Mouse (Mus musculus) layer of hippocampus, postnatal 36 days (tissue): ENCODE results near the gene Cxcl15. TPM values are rescaled to one million over a fixed set of nuclear protein-coding genes. Genes with fewer than 3 reads are reported as not detected.
"Not testable (repeated sequence)": the region's sequence is repeated elsewhere in the genome, so short reads cannot be mapped to it uniquely, and the experiment has no call there.

Source experiments
- DNase-seq, 2 experiments: peaks; one replicate each; pipeline ENCODE4 v3.0.0; 2022
- microRNA-seq, 2 experiments: library from miRNA; unstranded; fragments of <30 nt; microRNA quantifications; one replicate each; pipeline ENCODE4 v1.2.0; 2021
- total RNA-seq, 2 experiments: library from RNA; stranded (reverse); gene quantifications; 2 replicates each; pipeline ENCODE4 v1.2.3; 2021

Gene Cxcl15
- total RNA-seq, 2 experiments from 2014 or later: not detected

DNA sequence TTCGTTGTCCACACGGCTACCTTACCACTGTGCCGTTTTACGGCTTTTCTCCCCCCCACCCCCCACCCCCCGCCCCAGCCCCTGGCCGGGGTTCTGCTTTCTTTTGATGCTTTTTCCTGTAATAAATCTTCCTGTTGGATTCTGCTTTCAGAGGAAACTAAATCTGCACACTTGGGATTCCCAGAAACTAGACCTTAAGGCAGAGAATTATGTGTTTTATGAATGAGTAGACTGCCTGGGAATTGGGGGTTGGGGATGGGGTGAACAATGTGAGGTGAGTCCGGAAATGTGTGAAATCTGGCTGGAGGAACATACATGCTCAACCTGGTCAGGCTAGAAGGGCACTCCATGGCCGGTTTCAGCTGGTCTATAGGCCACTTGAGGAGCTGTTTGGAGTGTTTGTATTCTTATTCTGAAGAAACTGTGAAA lies 4.2 kb upstream of the Cxcl15 start:
- no peak for DNase-seq

DNA sequence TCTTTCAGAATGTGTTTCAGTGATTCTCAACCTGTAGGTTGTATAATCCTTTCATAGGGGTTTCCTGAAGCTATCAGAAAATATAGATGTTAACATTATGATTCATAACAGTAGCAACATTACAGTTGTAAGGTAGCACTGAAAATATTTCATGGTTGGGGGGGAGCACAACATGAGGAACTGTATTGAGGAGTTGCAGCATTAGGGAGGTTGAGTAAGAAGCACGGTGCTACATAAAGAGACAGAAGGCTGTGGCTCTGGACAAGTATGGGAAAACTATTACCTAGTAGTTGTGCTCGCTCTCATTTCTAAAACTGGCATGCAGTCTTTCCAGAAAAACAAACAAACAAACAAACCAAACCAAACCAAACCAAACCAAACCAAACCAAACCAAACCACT lies 1.1 kb downstream of the Cxcl15 start:
- not testable (repeated sequence) for DNase-seq

DNA sequence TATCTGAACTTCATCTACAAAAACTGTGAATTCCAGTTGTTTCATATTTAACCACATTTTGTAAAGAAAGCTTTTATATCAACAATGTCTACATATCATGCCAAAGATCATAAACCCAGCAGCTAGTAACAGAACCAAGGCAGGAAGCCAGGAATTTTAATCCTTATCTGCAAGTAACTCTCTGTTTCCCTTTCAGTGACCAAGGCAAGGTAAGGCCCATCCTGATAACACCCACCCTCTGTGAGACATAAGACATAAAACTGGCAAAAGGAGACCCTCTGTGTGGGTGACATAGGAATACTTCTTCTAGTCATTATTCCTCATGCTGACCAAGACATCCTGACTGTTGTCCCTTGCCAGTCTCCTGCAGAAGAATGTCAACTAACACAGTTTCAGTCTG lies 10.2 kb downstream of the Cxcl15 start:
- DNase-seq: no peak

DNA sequence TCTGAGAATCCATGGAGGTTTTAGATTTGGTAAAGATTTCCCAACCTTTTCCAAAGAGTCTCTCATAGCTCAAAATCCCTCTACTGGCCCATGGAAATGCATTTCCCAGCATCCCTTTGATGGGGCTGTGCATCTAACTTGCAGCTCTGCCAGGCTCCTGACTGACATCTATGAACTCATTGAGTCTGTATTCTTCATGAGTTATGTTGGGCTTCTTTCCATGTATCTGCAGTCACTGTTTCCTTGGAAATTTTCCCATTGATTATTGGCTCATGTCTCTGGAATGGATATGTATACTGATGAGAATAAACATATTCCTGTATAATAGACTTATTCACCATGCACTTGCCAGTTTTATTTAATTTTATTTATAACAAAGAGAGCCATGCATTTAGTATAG lies 11.7 kb downstream of the Cxcl15 start:
- no peak for DNase-seq

DNA sequence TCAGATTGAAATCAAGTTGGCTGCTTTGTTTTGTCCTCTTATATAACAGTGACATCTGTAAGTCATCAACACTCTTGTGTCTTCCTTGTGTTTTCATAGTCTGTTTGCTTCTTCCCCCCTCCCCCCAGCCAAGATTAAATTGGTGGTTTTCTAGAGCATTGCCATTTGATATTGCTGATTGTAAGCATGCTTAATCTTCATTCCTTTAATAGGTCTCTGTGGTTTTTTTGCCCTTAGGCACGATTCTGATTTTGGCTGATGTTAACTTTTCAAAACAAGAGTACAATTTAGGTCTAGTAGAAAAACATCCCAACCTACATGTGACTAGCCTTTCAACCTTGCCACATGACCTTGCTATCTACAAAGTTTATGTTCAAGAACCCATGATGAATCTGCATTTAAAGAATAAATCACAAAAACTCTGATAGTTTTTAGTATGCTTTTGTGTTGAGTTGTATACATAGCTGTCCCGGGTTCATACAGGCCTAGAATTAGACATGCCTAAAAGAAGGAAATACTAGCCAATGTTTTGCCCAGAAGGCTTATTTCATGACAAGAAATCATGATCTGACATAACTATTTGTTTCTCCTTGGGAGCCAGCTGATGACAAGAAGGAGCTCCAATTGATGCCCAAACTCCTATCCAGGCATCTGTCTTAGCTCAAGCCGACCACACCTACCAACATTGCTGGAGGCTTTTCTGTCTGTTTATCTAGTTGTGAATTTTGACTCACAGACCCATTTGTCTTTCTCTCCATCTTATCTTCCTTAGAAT lies 13.0 kb downstream of the Cxcl15 start:
- no peak for DNase-seq

DNA sequence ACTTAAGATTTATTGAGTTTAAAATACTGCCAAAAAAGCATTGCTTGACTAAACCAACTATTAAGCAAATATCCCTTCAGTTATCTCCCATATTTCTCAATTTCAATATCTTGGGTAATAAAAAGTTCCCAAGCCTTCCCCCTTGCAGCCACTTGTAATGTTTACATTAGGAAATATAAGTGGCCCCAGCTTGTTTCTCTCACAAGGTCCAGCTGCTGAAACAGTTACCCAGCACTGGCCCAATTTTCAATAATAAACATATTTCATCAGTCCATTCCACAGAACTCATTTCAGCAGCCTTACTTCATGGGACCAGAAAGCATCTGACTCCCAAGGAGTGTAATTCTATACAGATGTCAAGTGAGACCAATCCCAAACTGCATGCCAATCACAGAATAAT lies 25.4 kb downstream of the Cxcl15 start:
- no peak for DNase-seq

GRCm38 (mm10) chr5:90832145-90832767 lies 37.9 kb downstream of the Cxcl15 start:
- DNase-seq: no peak

GRCm38 (mm10) chr5:90832768-90833388 lies 38.5 kb downstream of the Cxcl15 start:
- DNase-seq: no peak

DNA sequence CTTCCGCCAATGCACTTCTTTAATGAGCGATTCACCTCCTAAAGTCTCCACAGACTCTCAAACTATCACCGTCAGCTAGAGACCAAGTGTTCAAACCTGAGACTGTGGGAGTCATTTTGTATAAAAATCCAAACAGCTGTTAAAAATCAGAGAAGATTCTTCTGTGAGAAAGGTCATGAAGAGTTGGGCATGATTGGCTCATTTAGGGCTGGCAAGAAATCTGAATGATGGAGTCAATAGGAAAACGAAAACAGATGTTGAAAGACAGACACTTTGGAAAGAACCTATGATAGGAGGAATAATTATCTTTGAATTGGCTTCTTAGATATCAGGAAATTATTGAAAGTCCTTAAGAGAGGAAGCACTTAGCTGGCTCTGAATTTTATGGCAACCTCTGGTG lies 40.1 kb downstream of the Cxcl15 start:
- DNase-seq: no peak

DNA sequence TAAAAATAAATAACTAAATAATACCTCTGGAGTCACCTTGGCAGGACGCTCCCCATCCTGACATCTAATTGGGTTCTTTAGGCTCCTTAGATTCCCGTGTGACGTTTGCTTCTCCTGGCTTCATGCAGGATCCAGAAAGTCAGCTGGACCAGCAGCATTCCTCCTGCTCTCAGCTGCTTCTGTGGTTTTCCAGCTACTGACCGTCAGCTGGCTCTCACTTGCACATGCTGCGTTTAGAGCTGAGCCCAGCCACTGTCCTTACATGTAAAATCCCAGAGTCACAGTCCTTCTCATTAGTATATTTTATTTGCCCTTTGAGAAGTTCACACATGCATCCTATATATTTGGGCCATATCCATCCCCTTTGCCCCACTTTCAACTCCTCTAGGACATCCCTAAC lies 44.2 kb downstream of the Cxcl15 start:
- no peak for DNase-seq

DNA sequence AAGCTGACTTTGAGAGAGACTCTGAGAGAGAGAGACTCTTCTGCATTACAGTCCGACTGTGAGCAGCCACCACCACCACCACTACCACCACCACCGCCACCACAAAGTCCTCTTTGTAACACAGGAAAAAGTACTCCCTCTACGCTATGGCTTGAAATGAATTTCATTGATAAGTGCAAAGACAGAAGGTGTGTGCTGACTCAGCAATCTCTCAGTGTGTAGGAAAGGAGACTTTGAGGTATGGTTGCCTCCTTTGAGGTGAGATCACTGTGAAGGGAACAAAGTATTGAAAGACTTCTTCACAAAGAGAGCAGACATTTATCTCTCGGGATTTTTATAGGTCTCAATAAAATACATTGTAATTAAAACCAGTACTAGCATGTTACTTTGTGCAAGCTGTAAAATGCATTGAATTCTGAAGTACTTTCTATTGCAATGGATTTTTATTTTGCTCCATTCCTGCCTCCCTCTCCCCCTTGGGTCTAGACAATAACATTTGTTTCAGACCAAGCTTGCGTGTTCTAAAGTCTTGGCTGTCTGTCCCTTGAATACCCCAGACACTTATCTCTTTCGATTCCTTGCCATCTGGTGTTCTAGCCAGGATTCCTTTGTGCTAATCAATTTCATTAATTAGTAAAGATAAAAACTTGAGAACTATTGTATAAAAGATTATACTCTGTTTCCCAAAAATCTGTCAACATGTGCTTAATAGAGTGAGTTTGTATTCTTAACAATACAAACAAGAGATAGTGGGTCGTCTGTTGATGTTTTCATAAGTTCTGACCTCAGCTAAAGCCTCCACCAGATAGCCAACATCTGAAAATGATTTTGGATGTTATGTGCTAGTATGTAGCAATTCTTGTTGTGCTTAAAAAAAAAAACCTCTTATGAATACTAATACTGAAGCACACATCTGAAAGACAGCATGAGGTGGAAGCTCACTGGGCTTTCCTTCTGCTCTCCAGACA lies 46.9 kb downstream of the Cxcl15 start:
- no peak for DNase-seq

DNA sequence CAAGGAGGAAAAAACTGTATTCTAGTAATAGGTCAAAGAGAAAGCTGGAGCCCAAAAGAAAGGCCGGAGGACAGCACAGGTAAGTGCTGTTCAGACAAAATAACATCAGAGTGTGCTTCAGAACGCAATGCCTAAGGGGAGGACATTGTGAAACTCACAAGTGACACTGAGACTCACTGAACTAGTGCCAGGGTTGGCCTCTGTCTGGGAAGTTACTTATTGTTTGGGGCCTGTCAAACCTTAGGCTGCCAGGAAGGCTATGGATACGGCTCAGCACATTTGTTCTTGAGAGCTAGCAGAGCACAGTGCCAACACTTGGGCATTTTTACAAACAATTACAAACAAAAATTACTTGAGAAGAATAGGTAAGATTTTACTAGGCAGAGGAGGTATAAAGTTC lies 49.6 kb downstream of the Cxcl15 start:
- no peak for DNase-seq

DNA sequence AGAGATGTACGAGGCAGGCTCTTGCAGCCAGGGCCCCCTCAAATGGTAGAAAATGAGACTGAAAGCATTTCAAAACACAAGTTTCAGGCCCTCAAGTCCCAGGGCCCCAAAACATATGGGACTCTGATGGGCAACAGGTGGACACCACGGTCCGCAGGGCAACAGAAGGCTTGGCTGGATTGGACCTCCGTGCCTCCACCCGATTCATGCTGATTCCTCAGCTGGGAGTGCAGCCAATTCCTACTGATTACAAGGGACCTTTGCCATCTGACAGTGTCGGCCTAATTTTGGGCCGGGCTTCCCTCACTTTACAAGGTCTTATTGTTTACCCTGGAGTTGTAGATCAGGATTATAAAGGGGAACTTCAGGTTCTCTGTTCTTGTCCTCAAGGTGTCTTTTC lies 55.8 kb downstream of the Cxcl15 start:
- DNase-seq: not testable (repeated sequence)

DNA sequence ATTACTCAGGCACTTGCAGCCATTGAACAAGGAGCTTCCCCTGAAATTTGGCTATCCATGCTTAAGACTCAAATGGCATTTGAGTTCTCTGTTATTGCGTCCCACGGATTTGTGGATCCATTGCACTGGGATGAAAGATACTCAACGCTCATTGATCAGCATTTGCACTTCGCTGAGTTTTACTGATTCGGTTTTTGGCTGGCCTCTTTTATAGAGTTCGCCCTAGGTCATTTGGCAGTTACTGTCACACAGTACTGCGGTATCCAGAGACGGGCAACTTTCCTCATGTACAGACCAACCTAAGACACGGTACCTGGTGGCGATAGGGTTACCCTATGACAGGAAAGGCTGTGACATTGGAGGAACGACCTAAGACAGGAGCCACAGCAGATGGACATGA lies 57.1 kb downstream of the Cxcl15 start:
- not testable (repeated sequence) for DNase-seq

Small RNA genes lying within 50 kb of the gene (microRNA-seq; reads per million reads assigned to microRNA genes)
- gene Gm24322: 0 reads per million in 2 experiments

Other genes with a start within 250 kb of the Cxcl15 start
- not detected for gene 5830473C10Rik, start 233.4 kb upstream of the Cxcl15 start, total RNA-seq
- gene Rassf6, start 153.9 kb upstream of the Cxcl15 start, total RNA-seq: under 1 TPM; 0.45 to 0.48 TPM
- not detected for gene Cxcl5, start 35.2 kb upstream of the Cxcl15 start, total RNA-seq
- not detected for gene Ppbp, start 26.0 kb upstream of the Cxcl15 start, total RNA-seq
- 1 to 10 TPM; 1.7 to 4.1 TPM for gene Pf4, start 22.1 kb upstream of the Cxcl15 start, total RNA-seq
- not detected for gene Cxcl3, start 8.4 kb upstream of the Cxcl15 start, total RNA-seq
- gene Cxcl1, start 96.7 kb downstream of the Cxcl15 start, total RNA-seq: under 1 TPM; 0.37 to 0.68 TPM
- gene Cxcl2, start 109.3 kb downstream of the Cxcl15 start, total RNA-seq: not detected
- gene Mthfd2l, start 136.6 kb downstream of the Cxcl15 start, total RNA-seq: 10 to 100 TPM; 18.8 to 21.8 TPM
- under 1 TPM; 0.35 to 0.45 TPM for gene Epgn, start 232.9 kb downstream of the Cxcl15 start, total RNA-seq